Mouse (Mus musculus): ENCODE measurements at regions not wholly inside any gene's neighbourhood (a gene's known extent, or its start where the extent isn't known, plus 50 kb on each side); places are given as distances from the start of the nearest gene placed in this dataset.
A peak's percentile ranks its signal among the peaks of the same experiment; 100 is the strongest.

- 44% methylated on average over 5 of the region's 5 CpGs for WGBS
- no peak for ATAC-seq (ENCODE audit: low read depth)
- H3K36me3 ChIP-seq (ENCODE audit: control insufficient read depth, insufficient read depth, low read length): no peaks in the 10 kb centered on the region
- H3K9ac ChIP-seq (replicated peaks; ENCODE audit: low read depth, low read length): no peak overlapping the region
- H3K4me2 ChIP-seq (ENCODE audit: low read depth, low read length): no peak overlapping the region
- no peaks in the 10 kb centered on the region for H3K9me3 ChIP-seq (ENCODE audit: control insufficient read depth, low read length)
- no peak overlapping the region for H3K27ac ChIP-seq (ENCODE audit: low read depth, low read length)
- no peaks in the 10 kb centered on the region for H3K27me3 ChIP-seq (ENCODE audit: control insufficient read depth, insufficient read depth, low read length)
- no peak overlapping the region for H3K4me3 ChIP-seq (ENCODE audit: low read depth, low read length)
- H3K4me1 ChIP-seq (ENCODE audit: control insufficient read depth, insufficient read depth, low read length): no peaks in the 10 kb centered on the region
These were observed 204.1 kb downstream of the 1700129C05Rik start for GRCm38 (mm10) chr14:58938601-58938970.

GRCm38 (mm10) chr14:58937791-58938600 is 204.7 kb downstream of the 1700129C05Rik start:
- Histone ChIP-seq H3K4me2 (ENCODE audit: low read depth, low read length) (no peak overlapping the region), H3K4me1 (ENCODE audit: control insufficient read depth, insufficient read depth, low read length) (no peaks in the 10 kb centered on the region), H3K27me3 (ENCODE audit: control insufficient read depth, insufficient read depth, low read length) (no peaks in the 10 kb centered on the region), H3K9ac (replicated peaks; ENCODE audit: low read depth, low read length) (no peak overlapping the region), H3K9me3 (ENCODE audit: control insufficient read depth, low read length) (no peaks in the 10 kb centered on the region), H3K27ac (ENCODE audit: low read depth, low read length) (no peak overlapping the region), H3K36me3 (ENCODE audit: control insufficient read depth, insufficient read depth, low read length) (no peaks in the 10 kb centered on the region), H3K4me3 (ENCODE audit: low read depth, low read length) (no peak overlapping the region)
- 44% methylated on average over 12 of the region's 12 CpGs for WGBS
- ATAC-seq (ENCODE audit: low read depth): peak; percentile 66

GRCm38 (mm10) chr14:58937331-58937730 is 205.4 kb downstream of the 1700129C05Rik start:
- H3K27me3 ChIP-seq (ENCODE audit: control insufficient read depth, insufficient read depth, low read length): no peaks in the 10 kb centered on the region
- no peaks in the 10 kb centered on the region for H3K36me3 ChIP-seq (ENCODE audit: control insufficient read depth, insufficient read depth, low read length)
- ATAC-seq (ENCODE audit: low read depth): 0 out of 2 replicates have a peak, but pooled peaks have one; percentile 41
- 11% methylated on average over 8 of the region's 8 CpGs for WGBS
- H3K9ac ChIP-seq (replicated peaks; ENCODE audit: low read depth, low read length): no peak overlapping the region
- no peaks in the 10 kb centered on the region for H3K4me1 ChIP-seq (ENCODE audit: control insufficient read depth, insufficient read depth, low read length)
- H3K4me2 ChIP-seq (ENCODE audit: low read depth, low read length): no peak overlapping the region
- no peak overlapping the region for H3K27ac ChIP-seq (ENCODE audit: low read depth, low read length)
- H3K4me3 ChIP-seq (ENCODE audit: low read depth, low read length): no peak overlapping the region
- no peaks in the 10 kb centered on the region for H3K9me3 ChIP-seq (ENCODE audit: control insufficient read depth, low read length)

DNA sequence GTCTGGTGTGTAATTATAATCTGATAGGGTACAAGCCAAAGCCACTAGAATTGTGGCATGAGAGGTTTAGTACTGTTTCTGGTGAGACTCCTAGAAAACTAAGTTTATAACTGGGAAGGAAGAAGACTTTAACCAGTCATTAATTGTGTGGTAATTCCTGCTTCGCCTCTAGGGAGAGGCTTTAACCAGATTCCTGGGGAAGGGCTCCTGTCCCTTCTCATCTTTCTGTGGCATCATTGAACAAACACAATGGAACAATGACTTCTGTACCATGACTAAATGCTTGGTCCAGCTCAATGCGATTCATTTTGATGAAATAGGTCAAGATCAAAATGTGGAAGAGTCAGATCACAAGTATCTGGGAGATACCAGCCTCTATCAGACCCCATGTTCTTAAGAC is 206.6 kb downstream of the 1700129C05Rik start:
- whole genome bisulfite sequencing: 30% methylated on average over 2 of the region's 2 CpGs

DNA sequence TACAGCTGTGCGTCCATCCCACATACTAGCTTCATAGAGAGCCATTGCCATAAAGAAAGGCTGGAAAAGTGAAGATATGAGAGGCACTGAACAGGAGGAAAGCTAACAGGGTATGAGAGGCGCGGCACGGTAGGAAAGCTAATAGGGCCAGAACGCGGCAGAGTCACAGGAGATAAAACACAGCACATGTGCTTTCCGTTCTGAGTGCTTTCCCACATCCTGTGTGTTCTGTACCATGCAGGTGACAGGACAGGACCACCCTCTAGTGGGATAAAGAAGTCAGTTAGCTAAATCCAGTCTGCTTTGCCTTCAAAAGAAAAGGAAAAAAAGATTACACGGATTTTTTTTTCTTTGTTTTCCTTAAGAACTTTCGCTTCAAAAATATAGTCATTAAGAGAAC is 224.8 kb downstream of the 1700129C05Rik start:
- no peak overlapping the region for H3K9ac ChIP-seq (replicated peaks; ENCODE audit: low read depth, low read length)
- H3K9me3 ChIP-seq (ENCODE audit: control insufficient read depth, low read length): no peaks in the 10 kb centered on the region
- ATAC-seq (ENCODE audit: low read depth): no peak
- H3K36me3 ChIP-seq (ENCODE audit: control insufficient read depth, insufficient read depth, low read length): no peaks in the 10 kb centered on the region
- H3K27me3 ChIP-seq (ENCODE audit: control insufficient read depth, insufficient read depth, low read length): no peaks in the 10 kb centered on the region
- no peak overlapping the region for H3K27ac ChIP-seq (ENCODE audit: low read depth, low read length)
- no peak overlapping the region for H3K4me2 ChIP-seq (ENCODE audit: low read depth, low read length)
- WGBS: 85% methylated on average over 9 of the region's 9 CpGs
- no peaks in the 10 kb centered on the region for H3K4me1 ChIP-seq (ENCODE audit: control insufficient read depth, insufficient read depth, low read length)
- H3K4me3 ChIP-seq (ENCODE audit: low read depth, low read length): no peak overlapping the region

More for the DNA sequence above, 206.6 kb downstream of the 1700129C05Rik start:
- no peak overlapping the region for H3K4me2 ChIP-seq (ENCODE audit: low read depth, low read length)
- H3K4me3 ChIP-seq (ENCODE audit: low read depth, low read length): no peak overlapping the region
- ATAC-seq (ENCODE audit: low read depth): no peak
- H3K4me1 ChIP-seq (ENCODE audit: control insufficient read depth, insufficient read depth, low read length): no peaks in the 10 kb centered on the region
- no peaks in the 10 kb centered on the region for H3K27me3 ChIP-seq (ENCODE audit: control insufficient read depth, insufficient read depth, low read length)
- no peaks in the 10 kb centered on the region for H3K9me3 ChIP-seq (ENCODE audit: control insufficient read depth, low read length)
- no peaks in the 10 kb centered on the region for H3K36me3 ChIP-seq (ENCODE audit: control insufficient read depth, insufficient read depth, low read length)
- H3K9ac ChIP-seq (replicated peaks; ENCODE audit: low read depth, low read length): no peak overlapping the region
- H3K27ac ChIP-seq (ENCODE audit: low read depth, low read length): no peak overlapping the region

DNA sequence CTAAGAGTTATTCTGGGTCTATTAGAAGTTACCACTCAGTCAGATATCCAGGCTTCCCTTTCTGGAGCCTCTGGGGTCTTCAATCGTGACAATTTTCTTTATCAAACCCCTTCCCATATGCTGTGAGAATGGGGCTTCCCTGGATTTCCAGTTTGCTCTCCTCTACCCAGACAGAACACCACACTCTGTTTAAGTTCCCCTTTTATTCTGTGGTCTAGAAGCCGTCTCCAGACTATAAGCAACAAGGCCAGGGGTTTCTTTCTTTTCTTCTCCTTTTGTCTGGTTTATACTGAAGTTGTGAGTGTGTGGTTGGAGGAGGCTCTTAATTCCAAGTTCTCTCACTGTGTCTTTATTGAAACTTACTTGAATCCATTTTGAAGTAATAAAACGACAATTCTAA is 225.5 kb downstream of the 1700129C05Rik start:
- Histone ChIP-seq H3K4me1 (ENCODE audit: control insufficient read depth, insufficient read depth, low read length) (no peaks in the 10 kb centered on the region), H3K4me3 (ENCODE audit: low read depth, low read length) (no peak overlapping the region), H3K27ac (ENCODE audit: low read depth, low read length) (no peak overlapping the region), H3K36me3 (ENCODE audit: control insufficient read depth, insufficient read depth, low read length) (no peaks in the 10 kb centered on the region), H3K9me3 (ENCODE audit: control insufficient read depth, low read length) (no peaks in the 10 kb centered on the region), H3K27me3 (ENCODE audit: control insufficient read depth, insufficient read depth, low read length) (no peaks in the 10 kb centered on the region), H3K4me2 (ENCODE audit: low read depth, low read length) (no peak overlapping the region), H3K9ac (replicated peaks; ENCODE audit: low read depth, low read length) (no peak overlapping the region)
- WGBS: 85% methylated on average over 3 of the region's 3 CpGs
- ATAC-seq (ENCODE audit: low read depth): no peak

DNA sequence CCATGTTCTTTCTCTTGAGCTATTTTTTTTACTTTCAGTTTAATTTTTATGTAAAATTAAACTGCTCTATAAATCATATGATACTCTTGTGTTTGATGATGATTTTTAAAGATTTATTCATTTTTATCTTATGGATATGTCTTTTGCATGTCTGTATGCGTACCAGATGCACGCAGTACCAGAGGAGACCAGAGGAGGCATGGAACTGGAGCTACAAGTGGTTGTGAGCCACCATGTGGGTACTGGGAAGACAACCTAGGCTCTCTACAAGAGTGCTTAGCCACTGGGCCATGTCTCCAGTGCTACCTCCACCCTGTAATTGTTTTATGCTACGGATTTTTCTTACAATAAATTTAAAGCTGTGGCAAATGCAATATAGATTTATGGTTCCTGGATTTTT is 227.8 kb downstream of the 1700129C05Rik start:
- no peak overlapping the region for H3K4me3 ChIP-seq (ENCODE audit: low read depth, low read length)
- no peak for ATAC-seq (ENCODE audit: low read depth)

DNA sequence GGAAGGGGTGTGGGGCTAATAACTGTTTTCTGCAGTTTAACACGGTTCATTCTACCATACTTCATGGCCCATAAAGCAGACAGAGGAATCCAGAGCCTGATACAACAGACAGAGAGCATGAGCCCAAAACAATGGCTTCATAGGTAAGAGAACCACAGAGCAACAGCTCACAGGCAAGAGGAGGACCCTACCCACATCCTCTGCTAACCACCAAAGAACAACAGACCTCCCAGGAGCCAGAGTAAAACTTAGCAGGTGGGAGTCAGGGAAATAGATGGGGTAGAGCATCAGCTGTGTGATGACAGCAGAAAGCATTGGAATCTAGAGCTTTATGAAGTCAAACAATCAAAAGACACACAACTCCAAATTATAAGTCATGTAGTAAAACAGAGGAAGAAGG is 231.8 kb downstream of the 1700129C05Rik start:
- Histone ChIP-seq H3K4me1 (ENCODE audit: control insufficient read depth, insufficient read depth, low read length) (no peaks in the 10 kb centered on the region), H3K9me3 (ENCODE audit: control insufficient read depth, low read length) (no peaks in the 10 kb centered on the region), H3K36me3 (ENCODE audit: control insufficient read depth, insufficient read depth, low read length) (no peaks in the 10 kb centered on the region), H3K27ac (ENCODE audit: low read depth, low read length) (no peak overlapping the region), H3K4me3 (ENCODE audit: low read depth, low read length) (no peak overlapping the region), H3K4me2 (ENCODE audit: low read depth, low read length) (no peak overlapping the region), H3K9ac (replicated peaks; ENCODE audit: low read depth, low read length) (no peak overlapping the region), H3K27me3 (ENCODE audit: control insufficient read depth, insufficient read depth, low read length) (no peaks in the 10 kb centered on the region)
- ATAC-seq (ENCODE audit: low read depth): no peak
- 67% methylated on average over 1 of the region's 1 CpGs for WGBS

More for the DNA sequence above, 227.8 kb downstream of the 1700129C05Rik start:
- no peaks in the 10 kb centered on the region for H3K9me3 ChIP-seq (ENCODE audit: control insufficient read depth, low read length)
- H3K27me3 ChIP-seq (ENCODE audit: control insufficient read depth, insufficient read depth, low read length): no peaks in the 10 kb centered on the region
- H3K9ac ChIP-seq (replicated peaks; ENCODE audit: low read depth, low read length): no peak overlapping the region
- no peaks in the 10 kb centered on the region for H3K36me3 ChIP-seq (ENCODE audit: control insufficient read depth, insufficient read depth, low read length)
- 91% methylated on average over 3 of the region's 3 CpGs for WGBS
- no peaks in the 10 kb centered on the region for H3K4me1 ChIP-seq (ENCODE audit: control insufficient read depth, insufficient read depth, low read length)
- no peak overlapping the region for H3K27ac ChIP-seq (ENCODE audit: low read depth, low read length)
- no peak overlapping the region for H3K4me2 ChIP-seq (ENCODE audit: low read depth, low read length)

- Histone ChIP-seq H3K27ac (ENCODE audit: low read depth, low read length) (no peak overlapping the region), H3K27me3 (ENCODE audit: control insufficient read depth, insufficient read depth, low read length) (no peaks in the 10 kb centered on the region), H3K4me1 (ENCODE audit: control insufficient read depth, insufficient read depth, low read length) (no peaks in the 10 kb centered on the region), H3K4me3 (ENCODE audit: low read depth, low read length) (no peak overlapping the region), H3K4me2 (ENCODE audit: low read depth, low read length) (no peak overlapping the region), H3K9ac (replicated peaks; ENCODE audit: low read depth, low read length) (no peak overlapping the region), H3K9me3 (ENCODE audit: control insufficient read depth, low read length) (no peaks in the 10 kb centered on the region), H3K36me3 (ENCODE audit: control insufficient read depth, insufficient read depth, low read length) (no peaks in the 10 kb centered on the region)
- WGBS: 75% methylated on average over 3 of the region's 3 CpGs
- ATAC-seq (ENCODE audit: low read depth): no peak
These were observed 234.8 kb downstream of the 1700129C05Rik start for GRCm38 (mm10) chr14:58907932-58908331.
